Mouse (Mus musculus) megakaryocyte, embryonic 14.5 days (primary cell): ENCODE results near the gene Suv39h2. TPM values are rescaled to one million over a fixed set of nuclear protein-coding genes. Genes with fewer than 3 reads are reported as not detected.

Source experiments
- H3K27me3 ChIP-seq: replicated peaks from 2 replicates; pipeline ENCODE3; 2012; ENCODE audit warnings: inconsistent platforms
- H3K36me3 ChIP-seq: replicated peaks from 2 replicates; pipeline ENCODE3; 2012; ENCODE audit warnings: low read length, inconsistent platforms, mixed read lengths
- H3K4me1 ChIP-seq: 2 replicates; pipeline ENCODE4 v1.6.1; 2012; ENCODE audit warnings: inconsistent platforms
- H3K4me3 ChIP-seq: replicated peaks from 2 replicates; pipeline ENCODE3; 2012; ENCODE audit warnings: moderate library complexity, mild to moderate bottlenecking, inconsistent platforms
- H3K9me3 ChIP-seq: 2 replicates; pipeline ENCODE4 v1.6.1; 2012; ENCODE audit warnings: inconsistent platforms
- FLI1 ChIP-seq: IDR thresholded peaks from 2 replicates; pipeline ENCODE4 v1.6.1; 2012; ENCODE audit warnings: low read length, inconsistent platforms, mixed read lengths
- GATA1 ChIP-seq: IDR thresholded peaks from 3 replicates; pipeline ENCODE4 v1.6.1; 2012; ENCODE audit warnings: mixed read lengths, low read length, inconsistent platforms, borderline replicate concordance
- polyA plus RNA-seq: library from polyadenylated mRNA; stranded (reverse); fragments of >175 nt; gene quantifications from 2 replicates; pipeline ENCODE4 v1.2.3, GENCODE M21; 2012; ENCODE audit warnings: low replicate concordance; ENCODE audit not compliant: insufficient read depth

Suv39h2 gene
- polyA plus RNA-seq: 2.5 TPM in 1 of 2 replicates, not detected in the other

- Histone ChIP-seq H3K9me3 (peaks cover 5% of the 10 kb centered on the region; the same call in 1 of the 2 replicates), H3K27me3 (no peaks in the 10 kb centered on the region), H3K4me1 (peaks cover 47% of the 10 kb centered on the region), H3K36me3 (peaks cover 12% of the 10 kb centered on the region), H3K4me3 (peak within 1 kb of the TSS; percentile 97)
- no peak for TF ChIP-seq FLI1
- no peak for TF ChIP-seq GATA1
These were observed at the start of gene Suv39h2 for GRCm38 (mm10) chr2:3474861-3475283. Suv39h2 (minus strand) TSS chr2:3475031.

- no peak for TF ChIP-seq GATA1
- TF ChIP-seq FLI1: no peak
- Histone ChIP-seq H3K27me3 (no peaks in the 10 kb centered on the region), H3K36me3 (no peaks in the 10 kb centered on the region), H3K4me1 (peaks cover 12% of the 10 kb centered on the region), H3K4me3 (no peak overlapping the region), H3K9me3 (no peaks in the 10 kb centered on the region)
These were observed 47.7 kb upstream of the Suv39h2 start for GRCm38 (mm10) chr2:3522558-3522957.

- no peak for TF ChIP-seq GATA1
- peak; percentile 72 for TF ChIP-seq FLI1
- Histone ChIP-seq H3K36me3 (peaks cover 35% of the 10 kb centered on the region), H3K9me3 (no peaks in the 10 kb centered on the region), H3K4me3 (peak within 1 kb of the TSS; percentile 96), H3K27me3 (no peaks in the 10 kb centered on the region), H3K4me1 (peaks cover 33% of the 10 kb centered on the region)
These were observed 38.0 kb upstream of the Suv39h2 start, which contains the start of the genes Gm45902, Hspa14 and Cdnf for GRCm38 (mm10) chr2:3512552-3513454. Gm45902 (minus strand) TSS chr2:3512790. Hspa14 (minus strand) TSS chr2:3512814. Cdnf (plus strand) TSS chr2:3513030.

- TF ChIP-seq GATA1 (no peak), FLI1 (no peak)
- no peaks in the 10 kb centered on the region for H3K27me3 ChIP-seq
- peaks cover 39% of the 10 kb centered on the region for H3K36me3 ChIP-seq
- H3K4me1 ChIP-seq: peaks cover 33% of the 10 kb centered on the region
- H3K4me3 ChIP-seq: peak overlapping the region; percentile 96
- H3K9me3 ChIP-seq: no peaks in the 10 kb centered on the region
These were observed 37.2 kb upstream of the Suv39h2 start for GRCm38 (mm10) chr2:3512076-3512475.

GRCm38 (mm10) chr2:3500886-3501285 lies 26.1 kb upstream of the Suv39h2 start:
- Histone ChIP-seq H3K4me3 (no peak overlapping the region), H3K27me3 (no peaks in the 10 kb centered on the region), H3K36me3 (peaks cover 93% of the 10 kb centered on the region), H3K9me3 (no peaks in the 10 kb centered on the region), H3K4me1 (peaks cover 15% of the 10 kb centered on the region)
- TF ChIP-seq GATA1 (no peak), FLI1 (no peak)

GRCm38 (mm10) chr2:3499543-3499942 lies 24.7 kb upstream of the Suv39h2 start:
- peaks cover 92% of the 10 kb centered on the region for H3K36me3 ChIP-seq

GRCm38 (mm10) chr2:3493833-3494409 lies 19.1 kb upstream of the Suv39h2 start:
- TF ChIP-seq FLI1 (no peak), GATA1 (no peak)
- Histone ChIP-seq H3K27me3 (no peaks in the 10 kb centered on the region), H3K9me3 (no peaks in the 10 kb centered on the region), H3K36me3 (peaks cover 90% of the 10 kb centered on the region), H3K4me3 (no peak overlapping the region), H3K4me1 (0 out of 2 replicates have a peak, but pooled peaks cover under 1% of the 10 kb centered on the region)

More at GRCm38 (mm10) chr2:3499543-3499942, 24.7 kb upstream of the Suv39h2 start:
- TF ChIP-seq FLI1 (no peak), GATA1 (no peak)
- no peaks in the 10 kb centered on the region for H3K9me3 ChIP-seq
- H3K4me3 ChIP-seq: no peak overlapping the region
- H3K4me1 ChIP-seq: peaks cover 11% of the 10 kb centered on the region
- no peaks in the 10 kb centered on the region for H3K27me3 ChIP-seq

GRCm38 (mm10) chr2:3489816-3490215 lies 15.0 kb upstream of the Suv39h2 start:
- no peaks in the 10 kb centered on the region for H3K9me3 ChIP-seq

GRCm38 (mm10) chr2:3480239-3480638 lies 5.4 kb upstream of the Suv39h2 start:
- H3K36me3 ChIP-seq: peaks cover 8% of the 10 kb centered on the region
- no peak overlapping the region for H3K4me3 ChIP-seq
- peaks cover 5% of the 10 kb centered on the region; the same call in 1 of the 2 replicates for H3K9me3 ChIP-seq
- no peaks in the 10 kb centered on the region for H3K27me3 ChIP-seq
- no peak for TF ChIP-seq FLI1
- no peak for TF ChIP-seq GATA1
- H3K4me1 ChIP-seq: peaks cover 20% of the 10 kb centered on the region

More at GRCm38 (mm10) chr2:3489816-3490215, 15.0 kb upstream of the Suv39h2 start:
- no peaks in the 10 kb centered on the region for H3K27me3 ChIP-seq
- H3K4me3 ChIP-seq: no peak overlapping the region
- H3K36me3 ChIP-seq: peaks cover 57% of the 10 kb centered on the region
- no peak for TF ChIP-seq FLI1
- TF ChIP-seq GATA1: no peak
- no peaks in the 10 kb centered on the region for H3K4me1 ChIP-seq
